Mouse (Mus musculus): Measurements from ENCODE around the gene Pakap.

The Pakap gene

GRCm38 (mm10) chr4:57632386-57632785 lies 64.4 kb downstream of the Pakap start:
- no peak for DNase-seq

- DNase-seq, result no peak
Measured at GRCm38 (mm10) chr4:57633052-57633451, 65.1 kb downstream of the Pakap start.

- no peak for DNase-seq
Measured at GRCm38 (mm10) chr4:57634956-57635355, 67.0 kb downstream of the Pakap start.

GRCm38 (mm10) chr4:57636782-57637482 lies 69.0 kb downstream of the Pakap start:
- no peak for DNase-seq

DNA sequence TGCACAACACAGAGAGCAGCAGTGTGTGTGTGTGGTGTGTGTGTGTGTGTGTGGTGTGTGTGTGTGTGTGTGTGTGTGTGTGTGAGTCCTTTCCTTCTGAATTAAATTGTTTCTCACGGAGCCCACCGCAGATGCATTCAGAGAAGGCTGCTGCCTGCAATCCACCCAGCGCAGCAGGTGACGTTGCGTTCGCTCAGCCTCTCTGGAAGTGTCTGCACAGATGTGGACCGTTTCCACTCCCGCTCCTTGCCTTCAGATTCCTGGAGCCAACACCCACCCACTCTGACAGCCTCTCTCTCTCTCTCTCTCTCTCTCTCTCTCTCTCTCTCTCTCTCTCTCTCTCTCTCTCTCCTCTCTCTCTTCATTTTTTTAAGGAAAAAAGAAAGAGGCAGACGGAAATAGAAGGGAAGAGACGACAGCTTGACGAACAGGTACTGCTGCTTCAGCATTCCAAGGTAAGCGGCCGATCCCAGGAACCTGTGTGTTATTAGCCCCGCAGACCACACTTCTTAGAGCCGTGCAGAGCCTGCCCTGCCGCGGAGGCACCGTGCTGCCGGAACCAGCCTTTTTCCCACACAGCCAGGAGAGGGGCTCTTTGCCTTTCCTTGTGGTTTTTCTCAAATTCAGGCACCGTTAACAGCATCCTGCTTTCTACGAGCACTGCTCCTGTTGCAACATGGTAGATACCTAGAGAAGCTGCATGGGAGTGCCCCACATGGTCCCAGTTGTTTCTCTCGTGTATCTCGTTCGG lies 69.8 kb downstream of the Pakap start:
- DNase-seq, result no peak

GRCm38 (mm10) chr4:57638941-57639340 lies 71.0 kb downstream of the Pakap start:
- no peak for DNase-seq

DNA sequence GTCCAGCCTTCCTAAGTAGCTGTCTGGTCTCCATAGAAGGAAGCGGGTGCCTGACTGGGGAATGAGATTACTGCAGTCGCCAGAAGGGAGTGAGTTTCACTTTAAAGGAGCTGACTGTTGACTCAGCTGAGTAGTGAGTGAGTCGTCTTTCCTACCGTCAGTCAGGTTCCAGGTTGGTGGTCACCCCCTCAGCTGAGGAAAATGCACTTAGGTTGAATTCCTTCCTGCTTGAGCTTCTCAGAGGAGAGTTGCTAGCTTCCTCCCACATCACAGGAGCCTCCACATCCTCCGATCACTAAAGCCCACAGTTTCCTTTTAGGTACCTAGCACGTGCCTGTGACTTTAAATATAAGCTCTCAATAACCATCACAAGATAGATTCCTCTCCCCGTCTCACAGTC lies 72.2 kb downstream of the Pakap start:
- DNase-seq, result no peak

DNA sequence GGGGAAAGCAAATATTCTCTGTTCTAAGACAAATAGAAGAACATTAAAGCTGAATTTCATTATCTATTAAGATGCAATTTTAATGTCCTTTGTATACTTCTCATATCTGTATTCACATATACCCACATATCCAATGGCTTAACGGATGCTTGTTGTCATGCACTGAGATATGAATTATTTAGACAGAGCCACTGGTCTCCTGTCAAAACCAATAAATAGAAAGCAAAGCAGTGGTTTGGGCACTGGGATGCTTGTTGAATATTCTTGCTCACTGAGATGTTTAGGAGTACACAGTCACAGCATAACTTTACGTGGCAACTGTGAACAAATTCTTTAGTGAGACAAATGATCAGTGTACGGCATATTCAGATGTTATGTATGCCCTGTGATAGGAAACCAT lies 73.0 kb downstream of the Pakap start:
- DNase-seq, result no peak

- DNase-seq, result no peak
Measured at GRCm38 (mm10) chr4:57650994-57651393, 83.0 kb downstream of the Pakap start.

DNA sequence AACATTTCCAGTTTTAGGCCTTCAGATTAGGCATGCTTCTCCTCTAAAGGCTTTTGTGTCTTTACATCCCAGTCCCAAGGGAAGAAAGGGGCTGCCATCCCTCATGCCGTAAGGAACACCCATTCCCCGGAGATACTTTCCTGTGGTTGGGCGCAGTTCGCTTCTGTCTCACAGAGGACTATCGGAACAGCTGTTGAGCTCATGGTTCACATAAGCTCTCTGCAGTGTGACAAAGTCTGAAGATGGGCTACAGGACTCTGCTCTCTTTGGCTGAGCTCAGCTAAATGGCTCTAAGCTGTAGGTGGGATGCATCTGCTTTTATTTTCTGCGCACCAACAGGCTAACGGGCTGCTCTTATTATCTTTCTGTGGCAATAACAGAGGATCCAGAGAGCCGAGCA lies 83.6 kb downstream of the Pakap start:
- no peak for DNase-seq

DNA sequence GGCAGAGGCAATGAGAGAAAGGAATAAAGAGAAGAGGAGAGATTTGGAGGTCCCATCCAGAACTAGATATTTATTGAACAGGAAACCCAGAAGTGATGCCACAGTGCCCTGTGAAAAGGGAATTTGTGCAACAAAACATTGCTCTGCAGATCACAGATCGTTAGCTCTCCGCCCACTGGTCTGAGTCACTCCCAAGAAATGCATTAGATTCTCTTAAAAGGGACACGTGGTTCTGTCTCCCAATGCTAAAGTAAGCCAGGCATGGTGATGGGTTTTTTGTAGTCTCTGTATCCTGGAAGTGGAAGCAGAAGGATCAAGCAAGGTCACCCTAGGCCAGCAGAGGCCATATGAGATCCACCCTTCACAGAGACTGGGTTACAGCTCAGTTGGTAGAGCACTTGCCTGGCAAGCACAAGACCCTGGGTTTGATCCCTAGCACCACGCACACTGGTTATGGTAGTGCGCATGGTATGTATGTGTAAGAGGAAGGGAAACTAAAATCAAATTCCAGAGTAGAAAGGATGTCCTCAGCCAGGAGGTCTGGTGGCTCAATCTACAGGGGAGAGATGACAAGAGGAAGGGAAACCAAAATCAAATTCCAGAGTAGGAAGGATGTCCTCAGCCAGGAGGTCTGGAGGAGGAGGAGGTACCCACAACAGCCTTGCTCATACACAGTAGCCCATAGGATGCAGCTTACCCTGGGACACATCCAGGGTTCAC lies 84.4 kb downstream of the Pakap start:
- DNase-seq, result no peak

GRCm38 (mm10) chr4:57655966-57656365 lies 88.0 kb downstream of the Pakap start:
- no peak for DNase-seq

DNA sequence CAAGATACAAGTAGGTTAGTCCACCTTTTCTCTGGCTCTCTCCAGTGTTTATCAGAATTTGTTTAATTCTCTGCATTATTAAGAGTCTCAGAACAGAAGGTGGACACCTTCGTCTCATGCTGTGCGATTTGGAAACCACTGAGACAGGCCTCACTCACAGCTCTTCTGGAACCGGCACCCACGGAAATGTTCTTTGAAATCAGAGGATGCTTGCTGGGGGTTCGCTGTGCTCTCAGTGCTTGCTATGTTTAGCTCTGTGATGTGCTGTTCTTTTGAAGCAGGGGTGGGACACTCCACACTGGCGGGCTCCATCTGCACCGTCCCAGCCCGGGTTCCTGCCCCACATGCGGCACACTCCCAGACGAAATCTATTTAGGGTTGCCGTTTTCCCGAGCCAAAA lies 88.4 kb downstream of the Pakap start:
- no peak for DNase-seq

DNA sequence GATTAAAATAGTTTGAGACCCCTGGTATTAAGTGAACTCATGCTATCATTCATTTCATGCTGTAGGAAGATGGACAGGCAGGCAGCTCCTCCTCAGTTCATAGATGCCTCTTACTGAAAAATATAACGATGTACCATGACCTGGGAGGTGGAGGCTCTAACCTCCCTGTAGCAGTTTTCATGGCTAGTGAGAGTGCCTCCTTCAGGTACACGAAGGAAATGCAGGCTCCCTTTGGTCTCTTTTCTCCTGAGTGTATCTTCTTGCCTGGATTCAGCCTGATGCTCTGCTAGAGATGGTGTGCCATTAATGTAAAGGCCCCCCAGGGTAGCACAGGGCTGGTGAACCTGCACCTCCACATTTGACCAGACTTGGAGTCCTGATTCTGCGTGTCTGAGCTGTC lies 88.9 kb downstream of the Pakap start:
- no peak for DNase-seq

DNA sequence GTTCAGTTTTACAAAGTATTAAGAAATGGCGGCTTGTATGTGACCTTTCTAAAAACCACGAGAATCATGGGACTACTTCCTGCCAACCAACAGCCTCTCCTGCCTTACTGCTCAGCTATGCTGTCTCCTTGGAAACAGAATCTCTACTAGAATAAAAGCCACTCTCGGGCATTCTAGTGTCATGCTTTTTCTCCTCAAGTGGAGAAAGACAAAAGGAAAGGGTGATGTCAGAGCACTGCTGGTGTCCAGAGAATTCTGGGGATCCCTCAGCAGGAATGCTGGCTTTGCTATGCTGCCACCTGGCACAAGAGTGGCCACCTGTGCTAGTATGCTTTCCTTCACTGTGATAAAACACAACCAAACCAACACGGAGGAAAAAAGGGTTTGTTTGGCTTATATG lies 92.5 kb downstream of the Pakap start:
- DNase-seq, result no peak

DNA sequence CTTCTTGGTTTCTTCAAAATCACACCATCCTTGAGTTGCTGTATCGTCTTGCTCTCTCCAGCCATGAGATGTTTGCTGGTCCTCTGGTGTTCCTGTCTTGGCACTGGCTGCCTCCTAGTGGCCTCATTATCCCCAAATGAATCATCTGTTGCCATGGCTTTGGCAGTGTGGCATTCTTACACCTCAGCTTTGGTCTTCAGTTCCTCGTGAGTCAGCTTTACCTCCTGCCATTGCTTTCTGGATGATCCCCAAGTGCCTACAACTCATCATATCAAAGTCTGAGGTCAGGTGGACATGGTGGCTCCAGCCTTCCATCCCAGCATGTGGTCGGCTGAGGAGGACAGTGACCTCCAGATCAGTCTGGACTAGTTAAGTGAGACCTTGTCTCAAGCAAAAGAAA lies 98.1 kb downstream of the Pakap start:
- no peak for DNase-seq

GRCm38 (mm10) chr4:57670813-57671469 lies 103.0 kb downstream of the Pakap start:
- no peak for DNase-seq

DNA sequence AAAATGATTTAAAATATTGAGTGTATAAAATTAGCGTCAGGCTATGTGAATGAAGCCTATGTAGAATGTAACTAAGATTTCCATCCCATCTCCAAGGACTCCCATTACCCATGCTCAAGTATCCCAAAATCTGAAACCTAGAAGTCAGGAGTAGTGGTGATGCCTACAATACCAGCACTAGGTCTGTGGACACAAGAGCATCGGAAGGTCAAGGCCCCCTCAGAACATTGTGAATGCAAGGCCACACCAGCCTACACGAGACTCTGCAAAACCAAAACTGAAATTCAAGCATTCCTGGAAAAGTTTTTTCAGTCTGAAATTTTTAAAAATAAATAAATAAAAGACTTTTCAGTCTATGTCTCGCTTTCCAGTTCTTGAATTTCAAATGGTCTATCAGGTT lies 104.6 kb downstream of the Pakap start:
- no peak for DNase-seq

GRCm38 (mm10) chr4:57672996-57673906 lies 105.3 kb downstream of the Pakap start:
- DNase-seq, result peak; percentile 81 to 90

GRCm38 (mm10) chr4:57674351-57674750 lies 106.4 kb downstream of the Pakap start:
- DNase-seq, result no peak

DNA sequence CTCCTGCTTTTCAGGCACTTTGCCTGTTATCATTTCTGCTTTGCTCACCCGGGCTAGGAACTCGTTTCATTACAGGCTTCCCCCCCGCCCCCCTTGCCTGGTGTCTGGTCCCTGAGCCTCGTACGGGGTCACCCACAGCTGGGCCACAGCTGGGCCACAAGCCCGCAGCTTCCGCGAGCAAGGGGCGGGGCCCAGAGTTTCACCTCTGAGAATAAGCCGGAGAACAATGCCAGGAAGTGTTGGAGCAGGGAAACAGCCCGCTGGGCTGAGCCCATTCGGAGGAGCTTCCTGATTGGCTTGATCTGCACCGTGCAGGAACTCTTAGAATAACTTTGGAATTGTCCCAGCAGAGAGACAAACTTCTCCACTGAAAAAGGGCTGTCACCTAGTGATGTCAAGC lies 107.4 kb downstream of the Pakap start:
- peak; percentile 84 to 86 for DNase-seq

DNA sequence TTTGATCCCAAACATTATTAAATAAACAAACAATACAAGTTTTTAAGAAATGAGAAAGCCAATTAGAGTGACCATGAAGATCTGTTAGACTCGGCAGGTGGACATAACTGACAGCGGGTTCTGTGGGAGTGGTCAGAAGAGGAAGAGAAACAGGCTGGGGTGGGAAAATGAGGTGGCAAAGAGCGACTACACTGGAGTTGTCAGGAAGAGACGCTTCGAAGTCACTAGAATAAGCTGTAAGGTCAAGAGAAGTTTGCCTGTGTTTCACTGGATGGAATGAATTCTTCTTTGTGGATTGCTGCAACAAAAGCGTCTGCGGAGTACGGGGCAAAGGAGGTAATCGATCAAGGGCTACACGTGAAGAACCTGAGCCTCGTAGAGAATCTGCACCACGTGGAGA lies 109.9 kb downstream of the Pakap start:
- no peak for DNase-seq
